Mouse (Mus musculus) erythroblast, embryonic 14.5 days (primary cell): ENCODE measurements at regions not wholly inside any gene's neighbourhood (a gene's known extent, or its start where the extent isn't known, plus 50 kb on each side); places are given as distances from the start of the nearest gene placed in this dataset.

Experiments
- GATA1 ChIP-seq: IDR thresholded peaks from 2 replicates; pipeline ENCODE4 v1.6.1; 2012; ENCODE audit warnings: low read length, inconsistent platforms, mixed read lengths
- TAL1 ChIP-seq: IDR thresholded peaks from 3 replicates; pipeline ENCODE4 v1.6.1; 2012; ENCODE audit warnings: low read length, inconsistent platforms, mixed read lengths

DNA sequence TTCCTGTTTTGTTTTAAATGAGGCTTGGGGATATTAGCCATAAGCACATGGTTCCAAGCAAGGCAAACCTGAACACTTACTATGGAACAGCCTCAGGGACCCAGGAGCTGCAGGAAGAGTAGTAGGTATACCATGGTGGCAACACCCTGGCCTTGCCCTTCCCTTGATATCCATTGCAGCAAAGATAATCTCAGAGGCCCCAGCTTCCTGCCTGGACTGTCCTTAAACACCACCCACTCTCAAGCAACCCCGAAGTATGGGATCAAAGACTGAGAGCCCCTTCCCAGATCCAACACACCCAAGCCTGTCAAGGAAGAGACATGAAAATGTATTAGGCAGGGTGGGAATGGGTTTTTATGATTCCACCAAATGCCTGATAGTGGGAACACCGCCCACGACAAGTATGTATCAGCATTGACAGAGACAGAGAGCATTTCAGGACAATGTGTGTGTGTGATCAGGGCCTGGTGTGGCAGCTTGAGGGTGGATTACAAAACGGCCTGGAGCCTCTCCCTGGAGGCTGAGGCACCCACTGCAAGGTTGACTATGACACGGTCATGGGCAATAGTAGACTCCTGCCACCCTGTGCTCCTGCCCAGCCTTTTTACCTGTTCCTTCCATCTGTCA lies 179.5 kb downstream of the Bcl11b start:
- no peak for TF ChIP-seq TAL1
- no peak for TF ChIP-seq GATA1
